Mouse (Mus musculus): ENCODE measurements at regions not wholly inside any gene's neighbourhood (a gene's known extent, or its start where the extent isn't known, plus 50 kb on each side); places are given as distances from the start of the nearest gene placed in this dataset.
"Not testable (repeated sequence)": the region's sequence is repeated elsewhere in the genome, so short reads cannot be mapped to it uniquely, and the experiment has no call there.

DNA sequence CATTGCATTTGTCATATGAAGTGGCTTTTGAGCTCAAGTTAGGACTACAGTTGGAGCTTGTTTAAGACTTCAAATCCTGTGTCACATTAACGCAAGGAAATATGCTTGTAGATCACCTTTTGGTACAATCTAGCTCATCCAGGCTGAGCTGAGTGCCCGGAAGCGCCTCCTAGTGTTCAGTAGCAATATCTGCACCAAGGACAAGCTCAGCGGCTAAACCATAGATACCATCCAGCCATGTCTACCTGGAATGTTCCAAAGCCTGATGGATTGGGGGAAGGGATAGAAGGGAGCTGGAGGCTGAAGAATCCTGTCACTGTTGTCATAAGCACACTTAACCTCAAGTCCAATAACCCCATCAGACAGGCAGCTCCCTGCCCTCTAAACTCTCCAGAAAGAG is 128.4 kb downstream of the Srek1 start:
- Histone ChIP-seq H3K9me3 (no peaks in the 10 kb centered on the region), H3K27ac (replicated peaks) (no peak overlapping the region), H3K36me3 (no peaks in the 10 kb centered on the region), H3K4me3 (no peak overlapping the region), H3K27me3 (no peaks in the 10 kb centered on the region), H3K4me1 (peaks cover 14% of the 10 kb centered on the region; the same call in 1 of the 2 replicates), H3K4me2 (replicated peaks) (no peak overlapping the region), H3K9ac (replicated peaks) (no peak overlapping the region)
- WGBS: 35% methylated on average over 4 of the region's 4 CpGs
- no peak for ATAC-seq (ENCODE audit: low FRiP score, low read depth)

DNA sequence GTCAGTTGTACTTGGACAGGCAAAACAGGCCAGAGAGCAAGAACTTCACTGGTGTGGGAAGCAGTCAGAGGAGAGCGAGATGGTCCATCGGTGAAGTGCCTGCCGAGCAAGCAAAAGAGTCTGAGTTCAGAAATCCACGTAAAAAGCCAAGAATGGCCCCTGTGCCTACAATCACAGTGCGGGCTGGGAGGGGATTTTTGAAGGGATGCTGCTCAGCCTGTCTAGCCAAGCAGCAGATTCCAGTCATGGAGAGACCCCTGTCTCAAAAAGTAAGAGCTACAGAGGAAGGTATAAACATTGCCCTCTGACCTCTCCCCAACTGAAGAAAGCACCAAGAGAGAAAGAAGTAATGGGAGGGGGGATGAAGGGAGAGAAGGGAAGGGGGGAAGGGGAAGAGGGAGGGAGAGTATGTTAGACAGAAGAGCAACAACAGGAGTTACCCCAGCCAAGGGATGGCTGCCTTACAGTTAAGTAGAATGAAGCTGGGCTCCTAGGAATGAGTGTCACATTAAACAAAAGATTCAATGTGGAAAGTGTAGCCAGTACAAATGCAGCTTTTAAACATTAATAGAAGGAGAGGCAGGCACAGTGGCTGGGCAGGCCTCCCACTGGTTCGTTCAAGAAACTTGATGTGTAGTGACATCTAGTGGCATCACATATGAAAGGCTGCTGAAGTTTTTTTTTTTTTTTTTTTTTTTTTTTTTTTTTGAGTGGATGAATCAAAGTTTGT is 130.2 kb downstream of the Srek1 start:
- no peak overlapping the region for H3K27ac ChIP-seq (replicated peaks)
- H3K9me3 ChIP-seq: no peaks in the 10 kb centered on the region
- H3K4me1 ChIP-seq: peaks cover 14% of the 10 kb centered on the region; the same call in 1 of the 2 replicates
- no peak overlapping the region for H3K4me2 ChIP-seq (replicated peaks)
- H3K27me3 ChIP-seq: no peaks in the 10 kb centered on the region
- WGBS: 38% methylated on average over 6 of the region's 6 CpGs
- no peak overlapping the region for H3K9ac ChIP-seq (replicated peaks)
- no peaks in the 10 kb centered on the region for H3K36me3 ChIP-seq
- H3K4me3 ChIP-seq: no peak overlapping the region
- peak; percentile 74; the same call in 1 of the 2 replicates for ATAC-seq (ENCODE audit: low FRiP score, low read depth)

DNA sequence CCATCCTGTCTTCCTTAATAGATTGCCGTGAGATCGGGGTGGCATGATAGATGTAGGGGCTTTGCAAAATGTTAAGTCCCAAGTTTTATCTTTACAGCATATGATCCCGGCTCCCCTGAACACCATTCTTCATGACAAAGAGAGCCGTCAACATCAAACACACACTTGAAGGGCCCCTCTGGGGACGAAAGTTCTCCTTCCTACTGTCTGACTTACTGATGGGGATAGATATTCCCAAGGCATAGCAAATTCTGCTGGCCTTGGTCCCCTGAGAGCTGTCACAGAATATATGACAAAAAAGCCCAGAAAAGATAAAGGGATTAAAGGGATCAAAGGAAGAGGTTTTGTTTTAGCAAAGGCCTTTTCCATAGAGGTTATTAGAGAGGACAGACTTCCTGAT is 130.9 kb downstream of the Srek1 start:
- no peak for ATAC-seq (ENCODE audit: low FRiP score, low read depth)
- Histone ChIP-seq H3K4me3 (no peak overlapping the region), H3K36me3 (no peaks in the 10 kb centered on the region), H3K9me3 (no peaks in the 10 kb centered on the region), H3K27me3 (no peaks in the 10 kb centered on the region), H3K9ac (replicated peaks) (no peak overlapping the region), H3K4me1 (peaks cover 14% of the 10 kb centered on the region; the same call in 1 of the 2 replicates), H3K27ac (replicated peaks) (no peak overlapping the region), H3K4me2 (replicated peaks) (no peak overlapping the region)
- WGBS: 34% methylated on average over 5 of the region's 5 CpGs

DNA sequence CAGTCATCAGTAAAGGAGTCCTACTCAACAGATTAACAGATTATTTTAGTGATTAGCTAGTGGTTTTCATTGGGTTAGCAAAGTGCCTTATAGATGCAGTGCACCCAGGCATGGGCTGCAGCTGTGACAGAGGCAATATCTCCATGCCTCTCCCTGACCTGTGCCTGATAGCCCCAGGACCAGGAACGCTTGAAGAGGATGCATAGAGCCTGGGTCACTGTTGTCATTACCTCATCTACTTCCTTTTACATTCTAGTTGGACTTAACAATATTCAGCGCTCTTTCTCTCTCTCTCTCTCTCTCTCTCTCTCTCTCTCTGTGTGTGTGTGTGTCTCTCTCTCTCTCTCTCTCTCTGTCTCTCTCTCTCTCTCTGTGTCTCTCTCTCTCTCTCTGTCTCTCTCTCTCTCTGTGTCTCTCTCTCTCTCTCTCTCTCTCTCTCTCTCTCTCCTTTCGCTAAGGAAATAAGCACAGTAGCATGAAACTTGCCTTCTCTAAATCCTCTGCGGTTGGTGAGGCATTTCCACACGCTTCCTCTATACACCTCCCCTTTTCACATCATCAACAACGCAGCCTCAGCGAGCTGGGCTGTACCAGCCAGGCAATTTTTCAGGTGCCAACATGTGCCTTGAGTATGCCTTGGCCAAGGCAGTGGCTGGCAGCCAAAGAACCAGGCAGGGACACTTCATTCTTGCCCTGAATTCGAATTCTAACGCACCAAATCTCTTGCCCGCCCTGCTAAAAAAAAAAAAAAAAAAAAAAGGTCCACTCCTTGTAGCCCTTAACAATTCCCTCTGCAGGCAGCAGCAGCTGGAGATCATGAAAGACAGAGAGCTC is 131.6 kb downstream of the Srek1 start:
- H3K4me3 ChIP-seq: no peak overlapping the region
- peaks cover 14% of the 10 kb centered on the region; the same call in 1 of the 2 replicates for H3K4me1 ChIP-seq
- no peak overlapping the region for H3K27ac ChIP-seq (replicated peaks)
- no peaks in the 10 kb centered on the region for H3K27me3 ChIP-seq
- H3K4me2 ChIP-seq (replicated peaks): no peak overlapping the region
- H3K9me3 ChIP-seq: no peaks in the 10 kb centered on the region
- H3K36me3 ChIP-seq: no peaks in the 10 kb centered on the region
- ATAC-seq (ENCODE audit: low FRiP score, low read depth): no peak
- no peak overlapping the region for H3K9ac ChIP-seq (replicated peaks)
- 75% methylated on average over 10 of the region's 10 CpGs for WGBS

DNA sequence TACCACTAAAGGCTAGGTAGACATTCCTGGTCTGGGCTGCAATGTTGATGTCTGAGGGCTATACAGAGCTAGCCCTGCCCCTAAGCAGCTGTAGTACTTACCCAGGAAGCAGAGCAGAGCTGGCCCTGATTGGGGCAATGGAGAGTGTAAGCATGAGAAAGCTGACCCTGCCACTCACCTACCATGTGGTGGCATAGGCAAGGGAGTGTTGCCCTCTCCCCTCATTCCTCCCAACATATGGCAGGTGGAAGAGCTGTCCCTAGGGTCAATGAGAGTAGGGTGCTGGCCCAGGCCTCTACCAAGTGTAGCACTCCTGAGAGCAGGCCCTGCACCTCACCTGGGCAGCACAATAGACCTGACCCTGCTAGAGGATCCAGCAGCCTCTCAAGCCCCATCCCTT is 136.4 kb downstream of the Srek1 start:
- H3K27me3 ChIP-seq: no peaks in the 10 kb centered on the region
- H3K4me3 ChIP-seq: no peak overlapping the region
- H3K4me2 ChIP-seq (replicated peaks): no peak overlapping the region
- ATAC-seq (ENCODE audit: low FRiP score, low read depth): no peak
- no peaks in the 10 kb centered on the region for H3K9me3 ChIP-seq
- H3K27ac ChIP-seq (replicated peaks): no peak overlapping the region
- no peaks in the 10 kb centered on the region for H3K36me3 ChIP-seq
- no peak overlapping the region for H3K9ac ChIP-seq (replicated peaks)
- no peaks in the 10 kb centered on the region for H3K4me1 ChIP-seq

DNA sequence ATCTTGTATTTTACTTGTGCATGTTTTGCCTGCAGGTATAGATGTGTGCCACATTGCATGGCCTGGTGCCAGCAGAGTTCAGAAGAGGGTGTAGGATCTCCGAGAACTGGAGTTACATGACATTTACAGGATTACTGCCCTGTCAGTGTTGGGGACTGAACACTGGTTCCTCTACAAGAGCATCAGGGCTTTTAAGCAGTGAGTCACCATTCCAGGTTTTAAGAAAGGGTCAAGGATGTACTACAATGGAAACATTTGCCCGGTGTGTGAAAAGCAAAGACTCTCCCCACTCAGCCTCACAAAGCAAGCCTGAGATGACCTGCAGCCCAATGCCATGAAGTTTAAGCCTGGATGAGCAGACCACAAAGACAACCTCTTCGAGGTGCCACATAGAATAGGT is 137.0 kb downstream of the Srek1 start:
- H3K4me1 ChIP-seq: no peaks in the 10 kb centered on the region
- no peak overlapping the region for H3K27ac ChIP-seq (replicated peaks)
- no peak overlapping the region for H3K9ac ChIP-seq (replicated peaks)
- no peak overlapping the region for H3K4me3 ChIP-seq
- 87% methylated on average over 3 of the region's 3 CpGs for WGBS
- no peaks in the 10 kb centered on the region for H3K36me3 ChIP-seq
- no peaks in the 10 kb centered on the region for H3K9me3 ChIP-seq
- no peak for ATAC-seq (ENCODE audit: low FRiP score, low read depth)
- no peaks in the 10 kb centered on the region for H3K27me3 ChIP-seq
- no peak overlapping the region for H3K4me2 ChIP-seq (replicated peaks)

DNA sequence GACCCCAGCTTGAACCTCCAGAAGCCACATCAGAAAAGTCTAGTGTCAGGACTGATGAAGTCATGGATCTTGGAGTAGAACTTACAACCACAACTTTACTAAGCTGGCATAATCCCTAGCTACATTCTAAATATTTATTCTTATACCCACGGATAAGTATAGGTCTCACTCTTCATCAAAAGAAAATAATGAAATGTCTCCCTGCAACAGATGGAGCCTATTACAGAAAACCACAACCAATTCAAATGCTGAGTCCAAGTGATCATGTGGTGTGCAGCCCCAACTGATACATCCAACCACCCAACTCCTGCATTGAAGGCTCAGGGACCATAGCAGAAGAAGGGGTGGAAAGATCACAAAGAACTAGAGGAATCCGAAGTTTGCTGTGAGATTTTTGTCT is 137.8 kb downstream of the Srek1 start:
- no peaks in the 10 kb centered on the region for H3K4me1 ChIP-seq
- H3K36me3 ChIP-seq: no peaks in the 10 kb centered on the region
- H3K4me2 ChIP-seq (replicated peaks): no peak overlapping the region
- H3K9me3 ChIP-seq: no peaks in the 10 kb centered on the region
- 81% methylated on average over 2 of the region's 2 CpGs for WGBS
- no peak overlapping the region for H3K9ac ChIP-seq (replicated peaks)
- ATAC-seq (ENCODE audit: low FRiP score, low read depth): no peak
- H3K27ac ChIP-seq (replicated peaks): no peak overlapping the region
- H3K4me3 ChIP-seq: no peak overlapping the region
- H3K27me3 ChIP-seq: no peaks in the 10 kb centered on the region

DNA sequence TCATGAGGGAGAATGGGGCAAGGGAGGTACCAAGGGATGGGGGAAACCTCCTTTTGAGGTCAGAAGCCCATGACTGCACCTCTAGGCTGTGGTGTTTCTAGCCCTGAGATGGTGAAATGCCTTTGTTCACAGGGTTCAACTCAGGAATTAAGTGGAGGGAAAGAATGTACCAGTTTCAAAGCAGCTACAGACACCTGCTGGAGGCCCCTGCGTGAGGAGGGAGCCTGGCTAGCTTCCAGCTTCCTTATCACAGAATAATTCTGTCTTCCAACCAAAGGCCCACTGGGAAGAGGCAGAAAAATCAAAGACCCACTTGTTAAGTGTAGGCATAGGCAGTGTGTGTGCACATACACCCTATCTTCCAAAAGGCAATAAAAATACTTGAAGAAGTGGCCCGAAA is 150.6 kb downstream of the Srek1 start:
- Histone ChIP-seq H3K36me3 (no peaks in the 10 kb centered on the region), H3K4me1 (no peaks in the 10 kb centered on the region), H3K27ac (replicated peaks) (no peak overlapping the region), H3K9me3 (no peaks in the 10 kb centered on the region), H3K4me3 (no peak overlapping the region), H3K4me2 (replicated peaks) (no peak overlapping the region), H3K9ac (replicated peaks) (no peak overlapping the region), H3K27me3 (no peaks in the 10 kb centered on the region)
- no peak for ATAC-seq (ENCODE audit: low FRiP score, low read depth)
- 83% methylated on average over 2 of the region's 2 CpGs for WGBS

DNA sequence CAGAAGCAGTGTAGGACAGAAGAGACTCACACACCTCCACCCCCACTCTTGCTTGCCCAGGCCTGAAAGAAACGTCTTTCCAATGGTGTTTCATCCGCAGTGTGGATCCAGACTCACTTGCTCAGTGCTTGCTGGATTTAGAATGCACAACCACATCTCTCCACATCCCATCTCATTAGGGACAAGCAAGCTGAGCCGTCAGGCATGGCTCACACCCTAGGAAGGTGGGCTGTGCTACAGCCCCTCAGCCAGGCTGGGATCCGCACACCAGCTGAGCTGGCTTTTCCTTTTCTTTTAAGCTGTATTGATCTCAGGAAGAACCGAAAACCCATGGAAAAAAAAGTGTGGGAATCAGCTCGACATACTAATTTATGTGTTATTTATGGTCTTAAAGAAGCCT is 151.1 kb downstream of the Srek1 start:
- no peak for ATAC-seq (ENCODE audit: low FRiP score, low read depth)
- H3K36me3 ChIP-seq: no peaks in the 10 kb centered on the region
- H3K27me3 ChIP-seq: no peaks in the 10 kb centered on the region
- no peak overlapping the region for H3K4me3 ChIP-seq
- WGBS: 49% methylated on average over 6 of the region's 6 CpGs
- no peak overlapping the region for H3K4me2 ChIP-seq (replicated peaks)
- no peak overlapping the region for H3K9ac ChIP-seq (replicated peaks)
- H3K4me1 ChIP-seq: no peaks in the 10 kb centered on the region
- no peaks in the 10 kb centered on the region for H3K9me3 ChIP-seq
- no peak overlapping the region for H3K27ac ChIP-seq (replicated peaks)

DNA sequence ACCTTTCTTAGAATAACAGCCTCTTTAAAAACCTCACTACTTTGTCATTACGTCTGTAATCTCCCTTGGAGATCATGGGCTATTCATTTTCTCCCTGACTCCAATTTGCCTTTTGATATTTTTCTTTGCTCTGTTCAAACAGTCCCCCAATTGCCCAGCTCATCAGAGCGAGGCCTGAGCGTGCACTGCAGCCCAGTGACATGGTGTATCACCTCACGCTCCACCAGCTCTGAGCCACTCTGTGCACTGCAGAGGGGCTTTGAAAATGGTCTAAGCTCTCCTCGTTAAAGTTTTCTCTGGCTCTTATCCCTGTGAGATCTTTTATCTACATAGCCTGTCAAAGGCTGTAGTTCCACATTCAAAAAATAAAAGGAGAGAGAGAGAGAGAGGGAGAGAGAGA is 152.1 kb downstream of the Srek1 start:
- no peak overlapping the region for H3K27ac ChIP-seq (replicated peaks)
- no peak overlapping the region for H3K4me3 ChIP-seq
- H3K9ac ChIP-seq (replicated peaks): no peak overlapping the region
- 9% methylated on average over 5 of the region's 5 CpGs for WGBS
- H3K4me2 ChIP-seq (replicated peaks): no peak overlapping the region
- H3K4me1 ChIP-seq: no peaks in the 10 kb centered on the region
- no peaks in the 10 kb centered on the region for H3K36me3 ChIP-seq
- no peaks in the 10 kb centered on the region for H3K9me3 ChIP-seq
- no peak for ATAC-seq (ENCODE audit: low FRiP score, low read depth)
- no peaks in the 10 kb centered on the region for H3K27me3 ChIP-seq

DNA sequence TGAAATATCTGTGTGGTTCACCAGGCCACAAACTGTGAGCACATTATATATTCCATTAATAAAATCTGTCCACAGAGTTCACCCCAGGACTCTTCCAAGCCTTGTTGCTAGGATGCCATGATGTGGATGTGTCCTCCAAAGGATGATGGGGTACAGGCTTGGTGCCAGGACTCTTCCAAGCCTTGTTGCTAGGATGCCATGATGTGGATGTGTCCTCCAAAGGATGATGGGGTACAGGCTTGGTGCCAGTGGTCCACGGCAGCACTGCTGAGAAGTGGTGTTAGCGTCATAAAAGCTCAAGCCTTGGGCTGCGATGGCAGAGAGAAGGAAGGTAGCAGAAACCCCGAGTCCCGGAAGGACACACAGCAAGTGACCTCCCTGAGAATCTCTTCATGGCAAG is 153.4 kb downstream of the Srek1 start:
- H3K36me3 ChIP-seq; H3K9me3 ChIP-seq; H3K4me2 ChIP-seq (replicated peaks); H3K27me3 ChIP-seq; H3K9ac ChIP-seq (replicated peaks); H3K4me1 ChIP-seq; H3K4me3 ChIP-seq; ATAC-seq (ENCODE audit: low FRiP score, low read depth); H3K27ac ChIP-seq (replicated peaks): not testable (repeated sequence)
- WGBS: 95% methylated on average over 5 of the region's 5 CpGs

DNA sequence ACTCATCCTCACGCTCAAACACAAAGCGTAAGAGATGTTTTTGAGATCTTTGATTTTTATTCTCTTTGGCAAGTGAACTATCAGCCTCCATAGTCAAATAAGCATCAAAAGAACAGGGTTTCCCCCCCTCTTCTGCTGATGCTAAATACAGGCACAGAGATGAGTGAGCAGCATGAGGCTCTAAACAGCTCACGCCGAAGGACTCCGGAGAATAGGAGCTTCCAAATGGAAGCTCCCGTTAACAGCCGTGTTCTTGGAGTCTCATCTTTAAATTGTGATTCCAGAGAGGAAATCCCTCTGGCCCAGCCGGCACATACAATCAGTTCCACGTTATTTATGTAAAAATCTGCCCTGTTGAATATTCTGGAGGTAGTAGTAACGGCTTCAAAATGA is 161.1 kb downstream of the Srek1 start:
- no peak for ATAC-seq (ENCODE audit: low FRiP score, low read depth)
- no peak overlapping the region for H3K4me2 ChIP-seq (replicated peaks)
- H3K27me3 ChIP-seq: no peaks in the 10 kb centered on the region
- no peaks in the 10 kb centered on the region for H3K36me3 ChIP-seq
- 76% methylated on average over 10 of the region's 10 CpGs for WGBS
- no peak overlapping the region for H3K9ac ChIP-seq (replicated peaks)
- H3K9me3 ChIP-seq: no peaks in the 10 kb centered on the region
- no peaks in the 10 kb centered on the region for H3K4me1 ChIP-seq
- H3K27ac ChIP-seq (replicated peaks): 0 out of 2 replicates have a peak overlapping the region, but pooled peaks have one; percentile 15
- no peak overlapping the region for H3K4me3 ChIP-seq
